Comparison of ENCODE assay signal across 18 mouse cellular contexts in genomic region chrX:11560550-11561276, GRCm38 (mm10).
A peak's percentile ranks its signal among the peaks of the same experiment; 100 is the strongest.
DNase-seq lines count a peak whose midpoint lies in the region; ATAC-seq and TF ChIP-seq lines count a peak whose summit lies in the region.
"Had no signal": no experiment of that assay in that cellular context is flagged by ENCODE, and none has a peak within 500 bp of the region (broad histone marks: within the 10 kb centered on the region; RNA-seq: fewer than 3 reads in every experiment).

No protein-coding gene starts in this region.

- no peaks in the 10 kb centered on the region for H3K4me1 ChIP-seq in forebrain, embryonic 14.5 days (ENCODE audit: control insufficient read depth, insufficient read depth, low read length)
- H3K4me1 ChIP-seq: embryonic facial prominence, embryonic 13.5 days; liver, embryonic 12.5 days; stomach, embryonic 15.5 days had no signal

- H3K79me2 ChIP-seq in C2C12 (ENCODE audit: control insufficient read depth, insufficient read depth) = no peaks in the 10 kb centered on the region

- 74% methylated on average over 17 of the region's 17 CpGs for WGBS in forebrain, embryonic 14.5 days

- H3K27me3 ChIP-seq in C2C12 (ENCODE audit: control insufficient read depth, insufficient read depth, insufficient read length) = no peaks in the 10 kb centered on the region
- no peaks in the 10 kb centered on the region for H3K27me3 ChIP-seq in forebrain, embryonic 14.5 days (replicated peaks; ENCODE audit: control insufficient read depth, insufficient read depth, low read length)
- H3K27me3 ChIP-seq: hindbrain, embryonic 15.5 days had no signal

- H3K79me3 ChIP-seq in C2C12 (ENCODE audit: low read depth) = no peaks in the 10 kb centered on the region

- H3K9me3 ChIP-seq in forebrain, embryonic 14.5 days (replicated peaks; ENCODE audit: control insufficient read depth, low read length) = no peaks in the 10 kb centered on the region
- H3K9me3 ChIP-seq: embryonic facial prominence, embryonic 13.5 days; hindbrain, embryonic 15.5 days; limb, embryonic 10.5 days; liver, embryonic 12.5 days; stomach, embryonic 15.5 days had no signal

- ATAC-seq in frontal cortex, adult (ENCODE audit: low TSS enrichment) = no peak
- ATAC-seq in forebrain, embryonic 14.5 days = no peak
- ATAC-seq: liver, embryonic 12.5 days had no signal

- no peak overlapping the region for H3ac ChIP-seq in C2C12 (ENCODE audit: control insufficient read depth, insufficient read length, low read depth)

- DNase-seq in kidney, adult 9 months = peak; percentile 20
- DNase-seq in kidney, adult 11 months = no peak
- DNase-seq in embryo, embryonic 10.5 days (ENCODE audit: low spot score) = peak; percentile 15
- DNase-seq in kidney, postnatal 14 days = peak; percentile 21
- DNase-seq in forebrain, embryonic 14.5 days (ENCODE audit: low spot score) = no peak
- DNase-seq: adrenal gland, postnatal 36 days; cerebellum, postnatal 10 days; layer of hippocampus, postnatal 36 days; right cerebral cortex, adult 18-20 months; spleen, adult 18-20 months; thymus, postnatal 14 days had no signal

- TF ChIP-seq CTCF in C2C12 (IDR thresholded peaks at IDR 0.05; ENCODE audit: control insufficient read depth, insufficient read depth, insufficient read length) = no peak

- H3K9ac ChIP-seq in forebrain, embryonic 14.5 days (ENCODE audit: low read length) = no peak overlapping the region
- H3K9ac ChIP-seq: embryonic facial prominence, embryonic 13.5 days; hindbrain, embryonic 15.5 days; liver, embryonic 12.5 days; stomach, embryonic 15.5 days had no signal

- H3K36me3 ChIP-seq in C2C12 (ENCODE audit: control insufficient read depth, insufficient read depth) = no peaks in the 10 kb centered on the region
- no peaks in the 10 kb centered on the region for H3K36me3 ChIP-seq in forebrain, embryonic 14.5 days (ENCODE audit: control insufficient read depth, insufficient read depth, low read length)
- H3K36me3 ChIP-seq: embryonic facial prominence, embryonic 13.5 days; hindbrain, embryonic 15.5 days; limb, embryonic 10.5 days; liver, embryonic 12.5 days; stomach, embryonic 15.5 days had no signal

- no peak overlapping the region for H3K4me3 ChIP-seq in C2C12 (ENCODE audit: insufficient read depth, poor library complexity, severe bottlenecking)
- H3K4me3 ChIP-seq in forebrain, embryonic 14.5 days (ENCODE audit: low read depth, low read length) = no peak overlapping the region
- H3K4me3 ChIP-seq: embryonic facial prominence, embryonic 13.5 days; hindbrain, embryonic 15.5 days; limb, embryonic 10.5 days; liver, embryonic 12.5 days; stomach, embryonic 15.5 days had no signal

- no peak overlapping the region for H3K4me2 ChIP-seq in forebrain, embryonic 14.5 days (ENCODE audit: low read length)
- H3K4me2 ChIP-seq: embryonic facial prominence, embryonic 13.5 days; hindbrain, embryonic 15.5 days; liver, embryonic 12.5 days; stomach, embryonic 15.5 days had no signal

- H3K27ac ChIP-seq in forebrain, embryonic 14.5 days (ENCODE audit: low read depth, low read length) = no peak overlapping the region
- H3K27ac ChIP-seq: embryonic facial prominence, embryonic 13.5 days; hindbrain, embryonic 15.5 days; limb, embryonic 10.5 days; liver, embryonic 12.5 days; stomach, embryonic 15.5 days had no signal

TF ChIP-seq in C2C12, 6 proteins besides CTCF, POLR2A, EP300 and RAD21:
- TF ChIP-seq USF1 (IDR thresholded peaks at IDR 0.05; ENCODE audit: low read depth) = no peak
- peak; percentile 87 for TF ChIP-seq MYOD1 (IDR thresholded peaks at IDR 0.05; ENCODE audit: control insufficient read depth, insufficient read length, low read depth)

Comparison
In these comparisons a context has a peak if more than half of its experiments do, and no peak if none do; other contexts are left out.
1. DNase-seq: peak in kidney, adult 9 months (single experiment), embryo, embryonic 10.5 days (single experiment) and kidney, postnatal 14 days (single experiment); none in kidney, adult 11 months (single experiment) and forebrain, embryonic 14.5 days (single experiment).